Mouse (Mus musculus) brain, embryonic 14.5 days (tissue): ENCODE measurements around the gene Klk1b4. TPM values are rescaled to one million over a fixed set of nuclear protein-coding genes. Genes with fewer than 3 reads are reported as not detected.
"Not testable (repeated sequence)": the region's sequence is repeated elsewhere in the genome, so short reads cannot be mapped to it uniquely, and the experiment has no call there.

ENCODE experiments used
- DNase-seq: peaks from one replicate; pipeline ENCODE4 v3.0.0-alpha.2; 2011; ENCODE audit warnings: low read depth
- CTCF ChIP-seq: fragments of 200-500 bp; IDR thresholded peaks from 2 replicates; pipeline ENCODE4 v1.5.1; 2012; ENCODE audit warnings: inconsistent platforms, mild to moderate bottlenecking, moderate library complexity, borderline replicate concordance; ENCODE audit not compliant: insufficient read depth, insufficient read length; ENCODE audit errors: extremely low read depth
- POLR2A ChIP-seq: fragments of 200-500 bp; IDR thresholded peaks from 2 replicates; pipeline ENCODE4 v1.6.1; 2012; ENCODE audit warnings: mild to moderate bottlenecking, inconsistent platforms, borderline replicate concordance; ENCODE audit not compliant: poor library complexity, insufficient read depth, insufficient read length, severe bottlenecking; ENCODE audit errors: extremely low read depth
- polyA plus RNA-seq: library from polyadenylated mRNA; depleted of rRNA; stranded (reverse); fragments of >200 nt; gene quantifications from 2 replicates; pipeline ENCODE4 v1.2.3, GENCODE M21; 2012; rRNA removed

Klk1b4 gene
- not detected in 2 replicates for polyA plus RNA-seq

- not testable (repeated sequence) for DNase-seq
Measured at GRCm38 (mm10) chr7:44207135-44207534, at the start of gene Klk1b4. Gene Klk1b4, plus strand, starts transcription at chr7:44207435.

- DNase-seq = peak; percentile 18
- no peak for TF ChIP-seq CTCF
- no peak for TF ChIP-seq POLR2A
Measured at GRCm38 (mm10) chr7:44179299-44180045, 27.8 kb upstream of the Klk1b4 start.

DNA sequence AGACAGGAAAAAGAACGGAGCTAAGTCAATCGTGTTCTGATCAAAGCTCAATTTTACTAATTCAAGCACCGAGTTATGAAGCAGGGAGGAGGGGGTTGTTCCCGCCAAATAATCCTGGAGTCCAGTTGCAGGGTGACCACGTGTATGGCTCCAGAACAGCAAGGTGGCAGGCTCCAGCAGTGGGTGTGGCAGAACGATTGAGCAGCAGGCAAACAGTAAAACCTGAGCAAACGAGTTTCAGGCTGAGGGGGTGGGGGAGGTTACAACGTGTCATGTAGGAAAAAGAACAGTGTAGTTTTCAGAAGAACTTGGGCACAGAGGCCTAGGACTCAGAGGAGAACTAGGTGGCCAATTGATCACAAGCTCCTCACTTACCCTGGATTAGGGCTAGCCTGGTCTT, 20.7 kb upstream of the Klk1b4 start:
- not testable (repeated sequence) for DNase-seq

- DNase-seq = not testable (repeated sequence)
Measured at GRCm38 (mm10) chr7:44187936-44188335, 19.3 kb upstream of the Klk1b4 start, which contains the start of gene Klk1b24. Gene Klk1b24, plus strand, starts transcription at chr7:44188236.

DNA sequence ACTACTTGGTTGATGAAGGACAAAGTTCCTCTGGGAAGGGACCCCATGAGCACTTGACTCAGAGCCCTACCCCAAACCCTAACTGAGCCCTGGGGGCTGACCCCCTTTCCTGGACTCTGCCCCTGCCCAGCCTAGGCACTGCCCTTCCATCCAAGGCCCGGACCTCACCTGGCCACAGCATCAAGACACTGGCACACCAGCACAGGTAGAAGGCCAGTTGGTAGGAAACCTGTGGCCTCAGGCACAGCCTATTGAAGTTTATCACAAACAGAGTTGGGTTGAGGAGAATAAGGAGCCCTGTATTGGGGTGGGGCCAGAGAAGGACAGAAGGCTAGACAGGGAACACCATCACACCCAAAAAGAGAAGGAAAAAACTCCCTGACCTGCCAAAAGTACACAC, 13.8 kb upstream of the Klk1b4 start:
- not testable (repeated sequence) for DNase-seq

- DNase-seq = no peak
- TF ChIP-seq CTCF (no peak), POLR2A (no peak)
Measured at GRCm38 (mm10) chr7:44197891-44198290, 9.3 kb upstream of the Klk1b4 start, which contains the start of gene Klk1b3. Gene Klk1b3, plus strand, starts transcription at chr7:44198191.

- TF ChIP-seq CTCF (no peak), POLR2A (no peak)
- DNase-seq = no peak
Measured at GRCm38 (mm10) chr7:44208307-44208706, 1.1 kb downstream of the Klk1b4 start.

GRCm38 (mm10) chr7:44215645-44216044, 8.4 kb downstream of the Klk1b4 start, which contains the start of gene Klk1b5:
Gene Klk1b5, plus strand, starts transcription at chr7:44215945.
- TF ChIP-seq POLR2A = no peak
- no peak for TF ChIP-seq CTCF
- no peak for DNase-seq

GRCm38 (mm10) chr7:44221601-44222000, 14.4 kb downstream of the Klk1b4 start:
- not testable (repeated sequence) for DNase-seq

DNA sequence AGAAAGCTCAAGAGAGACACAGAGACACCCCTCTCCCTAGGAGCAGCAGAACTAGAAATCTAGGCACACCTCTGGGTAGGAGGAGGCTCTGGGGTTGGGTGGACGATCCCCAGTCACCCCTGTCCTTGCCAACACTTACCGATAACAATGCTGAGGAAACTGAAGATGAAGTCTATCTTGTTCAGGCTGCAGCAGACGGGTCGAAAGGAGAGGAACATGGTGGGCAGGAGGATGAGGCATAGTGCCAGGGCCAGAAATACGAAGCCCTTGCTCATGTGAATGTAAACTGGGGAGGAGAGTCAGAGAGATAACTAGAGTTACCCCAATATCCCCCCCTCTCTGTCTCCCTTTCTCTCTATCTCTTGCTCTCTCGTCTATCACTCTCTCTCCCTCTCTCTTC, 15.1 kb downstream of the Klk1b4 start:
- DNase-seq = not testable (repeated sequence)

GRCm38 (mm10) chr7:44225076-44225475, 17.8 kb downstream of the Klk1b4 start, which contains the start of gene Klk1:
Gene Klk1, plus strand, starts transcription at chr7:44225360.
- DNase-seq = no peak
- no peak for TF ChIP-seq CTCF
- TF ChIP-seq POLR2A = no peak

GRCm38 (mm10) chr7:44235909-44236308, 28.7 kb downstream of the Klk1b4 start, which contains the start of gene Gm36864:
Gene Gm36864, plus strand, starts transcription at chr7:44236177.
- DNase-seq = no peak
- TF ChIP-seq CTCF (no peak), POLR2A (no peak)

GRCm38 (mm10) chr7:44239913-44240312, 32.7 kb downstream of the Klk1b4 start:
- DNase-seq = no peak
- TF ChIP-seq POLR2A = no peak
- TF ChIP-seq CTCF = no peak
